Mouse (Mus musculus): ENCODE data around the gene Sipa1l1.

- TF ChIP-seq POLR2A (IDR thresholded peaks at IDR 0.05; ENCODE audit: low read depth, low read length): no peak
- no peak for TF ChIP-seq SMC3 (IDR thresholded peaks at IDR 0.05; ENCODE audit: low read depth, low read length)
- no peak for TF ChIP-seq HCFC1 (IDR thresholded peaks at IDR 0.05; ENCODE audit: low read depth, low read length)
- no peak for TF ChIP-seq CTCF (conservative IDR thresholded peaks at IDR 0.05 in 1 of 2, IDR thresholded peaks at IDR 0.05 in 1 of 2; ENCODE audit: low read depth in 2 of 2, low read length in 2 of 2)
- TF ChIP-seq CHD1 (IDR thresholded peaks at IDR 0.05; ENCODE audit: low read depth, low read length): no peak
- no peak for TF ChIP-seq RCOR1 (conservative IDR thresholded peaks at IDR 0.05; ENCODE audit: low read depth, low read length)
- TF ChIP-seq CHD2 (IDR thresholded peaks at IDR 0.05; ENCODE audit: low read length): no peak
- no peak for TF ChIP-seq MAZ (IDR thresholded peaks at IDR 0.05; ENCODE audit: low read depth, low read length)
- TF ChIP-seq NELFE (IDR thresholded peaks at IDR 0.05; ENCODE audit: low read depth, low read length): no peak
- no peak for TF ChIP-seq ZKSCAN1 (IDR thresholded peaks at IDR 0.05; ENCODE audit: borderline replicate concordance, low read depth, low read length)
- TF ChIP-seq MAFK (IDR thresholded peaks at IDR 0.05; ENCODE audit: insufficient replicate concordance, low read length): no peak
- TF ChIP-seq E2F4 (IDR thresholded peaks at IDR 0.05; ENCODE audit: insufficient replicate concordance, low read depth, low read length): no peak
Observed at GRCm38 (mm10) chr12:82121947-82122346, 47.2 kb upstream of the Sipa1l1 start.
